Mouse (Mus musculus) hematopoietic stem cell, adult 5-6 weeks (primary cell): ENCODE measurements around the gene Ung. TPM values are rescaled to one million over a fixed set of nuclear protein-coding genes. Genes with fewer than 3 reads are reported as not detected.

Experiments
- ATAC-seq, 2 experiments: fragments of 125-278 bp in 1 of 2; replicated peaks in 1 of 2; 2 replicates each; pipeline ENCODE4 v1.8.0; 2016 to 2017; ENCODE audit warnings: inconsistent platforms in 2 of 2, mild to moderate bottlenecking in 2 of 2, moderate number of reproducible peaks in 2 of 2, low read depth in 1 of 2, moderate TSS enrichment in 1 of 2; ENCODE audit not compliant: low FRiP score in 2 of 2, poor library complexity in 2 of 2, severe bottlenecking in 2 of 2, insufficient read depth in 1 of 2, low TSS enrichment in 1 of 2
- total RNA-seq: library from RNA; stranded (forward); fragments of 172-1452, 232-1000 nt; gene quantifications from 2 replicates; pipeline ENCODE4 v1.2.3, GENCODE M21; 2017

Gene Ung
- total RNA-seq, 1 experiment from 2014 or later, result 24.6 TPM

GRCm38 (mm10) chr5:114187108-114187507 is 56.9 kb downstream of the Ung start:
- no peak for ATAC-seq

Other genes with a start within 250 kb of the Ung start
- gene Coro1c, start 221.6 kb upstream of the Ung start, total RNA-seq, result 85.8 and 110 TPM in 2 replicates
- gene Ssh1, start 136.5 kb upstream of the Ung start, total RNA-seq, result 4.4 and 12.4 TPM in 2 replicates
- gene Dao, start 126.7 kb upstream of the Ung start, total RNA-seq, result not detected in 2 replicates
- 8.4 and 9.4 TPM in 2 replicates for gene Usp30, start 64.9 kb upstream of the Ung start, total RNA-seq
- gene Svop, start 38.8 kb upstream of the Ung start, total RNA-seq, result not detected in 2 replicates
- 9.3 and 13.7 TPM in 2 replicates for gene Alkbh2, start 2.2 kb upstream of the Ung start, total RNA-seq
- gene Acacb, start 16.1 kb downstream of the Ung start, total RNA-seq, result 3.0 and 3.9 TPM in 2 replicates
- 2.4 TPM in 1 of 2 replicates, not detected in the other for gene Foxn4, start 143.4 kb downstream of the Ung start, total RNA-seq
- gene Myo1h, start 158.8 kb downstream of the Ung start, total RNA-seq, result 2.0 and 8.5 TPM in 2 replicates